Mouse (Mus musculus) thymus, adult 2 months (tissue): Measurements from ENCODE around the gene Morn1.

Experiments
- CTCF ChIP-seq: fragments of 200-500 bp; IDR thresholded peaks from 2 replicates; pipeline ENCODE4 v1.5.1; 2012; ENCODE audit warnings: mild to moderate bottlenecking, control low read depth, low read length, moderate library complexity, borderline replicate concordance; ENCODE audit not compliant: control insufficient read depth, poor library complexity, insufficient read depth; ENCODE audit errors: extremely low read depth
- POLR2A ChIP-seq: fragments of 200-500 bp; IDR thresholded peaks from 2 replicates; pipeline ENCODE4 v1.6.1; 2012; ENCODE audit warnings: mild to moderate bottlenecking, low read length, control low read depth, moderate library complexity; ENCODE audit not compliant: control insufficient read depth, poor library complexity, insufficient read depth; ENCODE audit errors: extremely low read depth

GRCm38 (mm10) chr4:155168835-155169252, 82.5 kb downstream of the Morn1 start:
- TF ChIP-seq CTCF (no peak), POLR2A (no peak)
